Mouse (Mus musculus) induced T-regulatory cell, adult 2 months (primary cell): ENCODE results near the gene Tpcn1.

Experiments used
- DNase-seq: peaks from one replicate; pipeline ENCODE4 v3.0.0-alpha.2; 2012; ENCODE audit warnings: low read depth

Gene Tpcn1

GRCm38 (mm10) chr5:120558041-120558440, 30.4 kb downstream of the Tpcn1 start:
- no peak for DNase-seq

DNA sequence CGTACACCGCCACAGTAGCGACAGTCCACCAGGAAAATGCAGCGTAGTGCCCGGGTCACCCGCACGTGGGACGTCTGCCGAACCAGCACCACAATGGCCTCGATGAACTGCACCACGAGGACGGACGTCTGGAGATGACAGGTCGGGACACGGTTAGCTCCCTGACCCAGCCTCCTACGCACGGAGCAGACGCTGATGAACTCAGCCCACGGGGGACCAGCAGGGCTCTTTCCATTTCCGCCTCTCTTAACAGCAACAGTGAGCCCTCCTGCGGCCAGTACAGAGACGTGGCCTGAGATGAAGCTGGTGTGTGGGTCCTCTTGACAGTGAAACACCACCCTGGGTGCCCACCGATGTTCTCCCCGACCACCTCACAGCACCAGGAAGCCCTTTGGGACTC, 32.6 kb downstream of the Tpcn1 start:
- no peak for DNase-seq

DNA sequence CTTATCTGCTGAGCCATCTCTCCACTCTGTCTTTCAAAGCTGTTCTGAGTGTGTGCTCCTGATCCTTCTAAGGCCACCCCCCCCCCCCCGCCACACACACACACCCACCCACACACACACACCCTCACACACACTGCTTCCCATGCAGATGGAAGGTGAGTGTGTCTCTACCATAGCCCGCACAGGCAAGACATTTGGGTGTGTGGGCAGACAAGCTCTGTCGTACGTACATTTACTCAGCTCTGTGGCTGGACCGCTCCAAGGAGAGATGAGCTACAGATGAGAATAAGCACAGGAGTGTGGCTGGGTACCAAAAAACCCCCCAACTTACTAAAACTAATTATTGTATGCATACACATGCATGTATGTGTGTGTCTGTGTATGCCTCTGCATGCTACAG, 37.8 kb downstream of the Tpcn1 start:
- DNase-seq = no peak

GRCm38 (mm10) chr5:120550137-120550536, 38.3 kb downstream of the Tpcn1 start:
- no peak for DNase-seq

- no peak for DNase-seq
Observed at GRCm38 (mm10) chr5:120548236-120548850, 40.1 kb downstream of the Tpcn1 start.

GRCm38 (mm10) chr5:120536632-120537031, 51.8 kb downstream of the Tpcn1 start:
- DNase-seq = no peak

DNA sequence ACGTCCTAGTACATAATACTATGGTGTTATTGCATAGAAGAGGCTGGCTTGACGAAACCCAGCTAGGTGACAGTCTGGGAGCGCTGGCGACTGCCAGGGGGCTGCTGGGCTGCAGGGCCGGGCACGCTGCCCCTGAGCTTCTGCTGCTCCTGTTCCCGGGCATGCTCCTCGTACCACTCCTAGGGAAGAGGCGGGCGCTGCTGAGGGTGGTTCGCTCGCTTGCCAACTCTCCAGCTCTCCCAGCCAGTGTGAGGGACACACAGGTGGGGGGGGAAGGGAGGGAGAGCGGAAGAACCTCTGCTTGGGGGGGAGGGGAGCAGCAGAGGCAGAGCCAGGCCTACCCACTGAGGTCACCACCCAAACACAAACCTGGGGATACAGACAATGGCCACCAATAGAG, 52.4 kb downstream of the Tpcn1 start:
- no peak for DNase-seq

DNA sequence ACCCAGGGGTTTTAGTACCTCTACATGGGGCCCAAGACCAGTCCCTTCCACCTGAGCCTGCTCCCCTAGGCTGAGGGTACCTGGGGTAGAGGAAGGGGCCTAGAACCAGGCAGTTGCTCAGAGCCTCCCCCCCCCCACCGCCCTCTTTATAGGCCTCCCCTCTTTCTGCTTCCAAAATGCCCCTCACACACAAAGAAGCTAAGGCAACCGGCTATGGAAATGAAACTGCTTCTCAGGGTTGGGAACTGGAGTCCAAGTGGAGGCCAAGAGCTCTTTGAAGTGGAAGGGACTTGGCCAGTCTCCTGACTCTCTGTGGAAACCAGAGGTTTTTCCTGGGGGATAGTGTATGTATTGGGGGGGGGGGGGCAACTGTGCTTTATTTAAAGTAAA, 53.8 kb downstream of the Tpcn1 start:
- DNase-seq = no peak

- no peak for DNase-seq
Observed at GRCm38 (mm10) chr5:120534071-120534685, 54.3 kb downstream of the Tpcn1 start.

- DNase-seq = no peak
Observed at GRCm38 (mm10) chr5:120531631-120532030, 56.8 kb downstream of the Tpcn1 start.

DNA sequence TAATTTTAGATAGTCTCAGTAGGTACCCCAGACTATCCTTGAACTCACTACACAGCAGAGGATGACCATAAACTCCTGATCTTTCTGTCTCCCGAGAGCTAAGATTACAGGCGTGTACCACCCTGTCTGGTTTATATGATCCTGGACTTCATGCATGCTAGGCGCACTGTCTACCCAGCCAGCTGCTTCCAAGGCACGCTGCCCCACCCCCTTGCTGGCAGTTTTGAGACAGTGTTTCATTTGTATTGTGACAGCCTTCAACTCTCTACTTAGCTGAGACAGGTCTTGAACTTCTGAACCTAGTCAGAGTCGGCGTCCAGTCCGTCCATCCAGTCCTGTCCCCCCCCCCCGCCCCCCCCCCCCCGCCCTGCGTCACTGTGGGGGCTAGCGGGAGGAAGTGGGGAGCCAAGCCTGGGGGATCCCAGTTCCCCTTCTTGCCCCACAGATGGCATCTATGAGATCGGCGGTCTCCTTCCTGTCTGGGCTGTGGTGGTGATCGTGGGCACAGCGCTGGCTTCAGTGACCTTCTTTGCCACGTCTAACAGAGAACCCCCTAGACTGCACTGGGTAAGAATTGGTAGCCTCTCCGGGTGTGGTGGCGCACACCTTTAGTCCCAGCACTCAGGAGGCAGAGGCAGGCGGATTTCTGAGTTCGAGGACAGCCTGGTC, 61.0 kb downstream of the Tpcn1 start:
- no peak for DNase-seq

GRCm38 (mm10) chr5:120526311-120526710, 62.2 kb downstream of the Tpcn1 start:
- no peak for DNase-seq

DNA sequence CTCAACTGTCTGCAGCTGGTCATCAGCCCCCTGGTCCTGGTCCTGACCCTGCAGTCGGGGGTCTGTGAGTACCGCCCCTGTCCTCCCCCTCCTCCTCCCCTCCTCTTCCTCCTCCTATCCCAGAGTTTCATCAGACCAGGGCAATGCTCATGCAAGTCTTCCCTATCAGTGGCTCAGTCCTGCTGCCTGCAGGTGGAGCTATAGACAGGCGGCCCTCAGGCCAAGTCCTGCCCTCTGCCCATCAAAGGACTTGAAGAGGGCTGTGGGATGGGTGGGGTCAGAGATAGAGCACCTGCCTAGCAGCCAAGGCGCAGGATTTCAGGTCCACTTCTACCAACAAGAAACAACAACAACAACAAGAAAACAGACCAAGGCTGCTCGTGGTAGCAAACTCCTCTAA, 62.7 kb downstream of the Tpcn1 start:
- DNase-seq = no peak

GRCm38 (mm10) chr5:120524736-120525135, 63.7 kb downstream of the Tpcn1 start:
- DNase-seq = no peak

- DNase-seq = peak; percentile 73
Observed at GRCm38 (mm10) chr5:120522649-120523048, 65.8 kb downstream of the Tpcn1 start.

DNA sequence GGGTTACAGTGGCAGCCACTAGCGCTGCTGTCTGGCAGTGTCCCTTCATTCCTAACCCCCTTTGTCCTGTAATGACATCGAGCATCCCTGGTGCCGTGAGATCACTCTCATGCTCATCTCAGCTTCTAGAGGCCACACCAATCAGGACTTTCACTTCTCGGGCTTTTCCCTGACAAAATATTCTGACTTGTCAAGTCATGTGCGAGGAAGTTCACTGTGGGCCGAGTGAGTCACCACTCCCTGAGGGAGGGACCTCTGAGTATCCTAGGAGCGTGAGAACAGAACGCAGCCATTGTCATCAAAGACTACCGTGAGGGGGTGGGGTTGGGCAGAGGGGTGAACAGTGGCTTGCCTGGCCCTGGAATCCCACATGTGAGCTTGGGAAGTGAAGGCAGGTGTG, 70.9 kb downstream of the Tpcn1 start:
- DNase-seq = no peak

DNA sequence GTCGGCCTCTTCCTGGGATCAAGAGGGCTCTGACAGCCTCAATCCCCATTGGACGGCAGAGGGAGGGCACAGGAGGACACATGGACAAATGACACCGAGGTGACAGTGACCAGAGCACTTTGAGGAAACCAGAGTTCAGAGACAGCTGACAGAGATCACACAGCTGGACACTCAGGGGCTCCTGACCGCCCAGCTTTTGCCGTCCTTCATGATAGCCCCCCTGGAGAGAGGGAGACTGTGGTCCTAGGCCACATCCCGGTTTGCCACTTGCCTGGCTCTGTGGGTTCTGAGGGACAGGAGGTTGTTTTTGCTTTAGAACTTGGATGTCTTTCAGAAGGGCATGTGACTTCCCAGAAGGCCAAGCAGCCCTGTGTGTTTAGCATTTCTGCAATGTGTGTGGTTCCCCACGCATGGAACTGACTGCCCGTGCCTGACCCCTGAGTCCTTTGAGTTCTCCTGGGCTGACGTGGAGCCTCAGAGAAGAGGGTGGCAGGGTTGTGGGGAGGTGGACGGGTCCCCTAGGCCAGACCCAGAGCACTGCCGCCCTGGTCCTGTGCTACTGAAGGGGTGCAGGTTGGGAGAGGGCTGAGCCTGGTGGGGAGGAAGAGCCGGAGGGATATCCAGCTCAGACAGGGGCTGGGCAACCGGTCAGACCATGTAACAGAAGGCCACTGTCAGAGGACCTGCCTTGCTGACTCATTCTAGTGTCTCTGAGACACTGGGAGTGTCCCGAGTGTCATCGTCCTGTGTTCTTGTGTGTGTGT, 72.1 kb downstream of the Tpcn1 start:
- no peak for DNase-seq

DNA sequence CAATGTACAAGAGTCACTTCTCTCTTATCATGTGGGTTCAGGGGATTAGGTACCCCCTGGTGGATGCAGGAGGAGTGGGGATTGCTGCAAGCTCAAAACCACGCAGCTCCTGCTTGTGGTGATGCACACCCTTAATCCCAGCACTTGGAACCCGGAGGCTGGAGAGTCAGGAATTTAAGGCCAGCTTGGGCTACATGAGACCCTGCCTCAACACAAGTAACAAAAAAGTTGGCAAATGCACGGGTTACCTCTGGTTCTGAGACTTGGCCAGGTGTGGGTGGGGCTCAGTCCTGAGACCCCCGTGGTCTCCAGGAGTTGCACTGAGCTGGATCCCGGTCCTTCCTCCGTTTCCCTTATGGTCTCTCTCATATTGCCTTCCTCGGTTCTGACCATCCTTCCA, 73.0 kb downstream of the Tpcn1 start:
- DNase-seq = no peak

DNA sequence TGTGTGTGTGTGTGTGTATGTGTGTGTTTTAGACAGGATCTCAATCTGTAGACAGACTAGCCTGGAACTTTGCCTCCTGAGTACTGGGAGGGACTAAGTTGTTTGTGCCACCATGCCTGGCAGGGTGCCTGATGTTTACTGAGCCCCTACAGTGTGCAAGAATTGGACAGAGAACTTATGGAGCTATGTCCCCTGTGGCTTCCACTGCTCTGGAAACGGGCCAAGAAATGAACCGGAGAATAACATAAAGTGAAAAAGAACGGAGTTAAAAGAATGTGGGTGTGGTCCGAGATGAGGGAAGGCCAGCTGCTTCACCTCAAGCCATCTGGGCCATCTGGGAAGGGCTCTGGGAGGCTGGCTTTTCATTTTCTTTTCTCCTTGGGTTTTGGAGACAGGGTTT, 73.7 kb downstream of the Tpcn1 start:
- no peak for DNase-seq

DNA sequence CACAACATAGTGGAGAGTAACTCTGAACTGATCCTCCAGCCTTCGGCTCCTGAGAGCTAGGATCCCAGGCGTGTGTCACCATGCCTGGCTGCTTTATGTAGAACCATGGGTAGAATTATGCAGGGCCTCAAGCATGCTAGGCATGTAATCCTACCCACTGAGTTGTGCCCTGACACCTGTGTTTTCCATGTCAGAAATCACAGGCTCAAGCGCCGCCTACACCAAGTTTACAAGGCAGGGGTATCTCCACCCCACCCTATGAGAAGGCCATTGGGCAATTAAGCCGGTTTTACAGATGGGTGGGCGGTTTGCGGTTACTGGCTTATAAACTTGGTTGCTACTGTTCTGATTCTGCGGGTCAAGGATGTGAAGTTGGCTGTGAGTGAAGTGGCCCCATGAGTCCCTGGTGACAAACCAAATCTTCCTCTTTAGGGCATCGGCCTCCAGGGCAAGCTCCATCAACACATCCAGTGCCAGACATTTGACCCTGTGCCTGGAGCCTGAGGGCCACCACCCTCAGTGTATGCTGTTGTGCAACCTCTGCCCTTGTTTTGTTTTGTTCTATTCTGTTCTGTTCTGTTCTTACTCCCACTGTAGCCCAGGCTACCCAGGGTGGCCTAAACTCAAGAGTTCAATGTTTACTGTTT, 74.3 kb downstream of the Tpcn1 start:
- no peak for DNase-seq

DNA sequence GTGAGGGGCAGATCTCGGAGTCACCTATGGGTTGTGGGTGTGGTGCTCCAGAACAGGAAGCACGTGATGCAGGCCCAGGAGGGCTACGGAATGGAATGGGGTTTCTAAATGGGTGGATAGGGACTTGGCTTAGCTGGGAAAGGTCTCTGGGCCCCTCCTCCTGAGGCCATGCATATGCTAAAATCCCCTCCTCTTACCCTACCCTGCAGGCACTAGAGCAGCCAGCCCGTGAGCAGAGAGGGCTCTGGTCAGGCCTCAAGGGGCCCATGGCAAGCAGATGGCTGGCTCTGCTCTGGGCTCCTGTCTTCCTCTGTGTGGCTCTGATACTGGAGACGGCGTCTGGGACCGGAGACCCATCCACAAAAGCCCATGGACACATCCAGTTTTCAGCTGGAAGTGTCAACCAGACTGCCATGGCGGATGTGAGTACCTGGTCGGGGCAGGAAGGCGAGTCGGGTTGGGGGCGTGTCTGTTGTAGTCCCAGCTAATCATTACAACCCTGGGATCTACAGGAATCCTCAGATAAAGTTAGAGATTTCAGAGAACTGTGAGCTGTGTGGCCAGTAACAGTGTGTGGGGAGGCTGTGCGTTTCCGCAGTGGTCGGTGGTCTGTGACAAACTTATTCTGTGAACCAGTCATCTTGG, 75.4 kb downstream of the Tpcn1 start:
- DNase-seq = no peak

DNA sequence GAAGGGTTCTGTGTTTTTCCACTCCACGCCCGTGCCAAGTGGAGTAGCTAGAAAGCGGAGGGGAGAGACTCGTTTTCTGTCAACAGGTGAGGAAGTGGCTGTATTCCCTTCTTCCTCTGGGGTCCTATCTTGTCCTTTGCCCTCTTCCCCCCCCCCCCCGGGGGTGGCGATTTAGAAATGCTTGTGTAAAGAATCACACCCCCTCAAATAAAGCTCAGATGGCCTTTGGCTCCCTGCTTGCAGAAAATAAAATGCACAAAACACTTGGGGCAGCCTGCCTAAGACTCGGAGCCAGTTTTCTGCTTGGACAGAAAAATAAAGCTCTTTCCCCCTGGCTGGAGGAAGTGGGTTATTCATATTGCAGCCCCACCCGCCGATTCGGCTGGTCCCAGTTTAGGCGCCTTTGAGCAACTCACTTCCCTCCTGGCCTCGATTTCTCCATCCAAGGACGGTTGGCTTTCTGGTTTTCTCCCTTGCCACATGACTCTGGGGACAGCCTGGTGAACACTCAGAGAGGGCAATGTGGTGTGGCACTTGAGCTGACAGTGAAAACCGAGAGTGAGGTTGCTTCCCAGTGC, 76.7 kb downstream of the Tpcn1 start:
- DNase-seq = peak; percentile 39
